Mouse (Mus musculus) thymus, postnatal 14 days (tissue): ENCODE results near the gene Mmp15.

Experiments used
- DNase-seq: peaks from one replicate; pipeline ENCODE4 v3.0.0; 2021

Gene Mmp15

DNA sequence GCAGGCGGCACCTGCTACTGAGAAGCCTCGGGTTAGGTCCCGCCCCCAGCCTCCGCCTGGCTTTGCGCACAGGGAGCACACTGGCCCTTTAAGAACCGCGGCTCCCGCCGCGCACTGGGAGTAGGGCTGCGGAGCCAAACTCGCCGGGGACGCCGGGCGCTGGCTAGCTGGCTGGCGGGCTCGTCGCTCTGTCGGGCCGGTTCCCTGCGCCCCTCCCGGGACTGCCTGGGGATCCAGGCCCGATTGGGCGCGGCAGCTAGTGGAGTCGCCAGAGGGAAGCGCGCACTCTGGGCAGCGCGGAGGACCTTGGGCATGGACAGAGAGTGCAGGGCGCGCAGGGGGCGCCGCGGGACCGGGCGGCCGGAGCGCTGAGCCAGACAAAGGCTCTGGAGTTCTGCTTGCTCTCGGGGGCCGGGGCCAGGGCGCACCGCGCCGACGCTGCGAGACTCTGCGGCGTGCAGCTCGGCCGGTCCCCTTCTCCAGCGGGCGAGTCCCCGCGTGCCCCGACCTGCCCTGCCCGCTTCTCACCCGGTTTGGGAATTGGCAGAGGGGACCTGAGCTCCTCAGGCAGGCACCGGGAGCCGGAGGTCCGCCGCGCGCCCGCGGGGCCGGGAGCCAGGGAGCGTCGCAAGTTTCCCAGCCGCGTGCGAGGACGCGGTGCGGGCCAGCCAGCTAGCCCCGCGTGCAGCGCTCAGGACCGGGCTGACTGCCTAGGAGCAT, at the start of gene Mmp15:
TSS of gene Mmp15 (plus strand) at position 118 of the 720 bp plus-strand sequence.
- DNase-seq, result peak; percentile 50

DNA sequence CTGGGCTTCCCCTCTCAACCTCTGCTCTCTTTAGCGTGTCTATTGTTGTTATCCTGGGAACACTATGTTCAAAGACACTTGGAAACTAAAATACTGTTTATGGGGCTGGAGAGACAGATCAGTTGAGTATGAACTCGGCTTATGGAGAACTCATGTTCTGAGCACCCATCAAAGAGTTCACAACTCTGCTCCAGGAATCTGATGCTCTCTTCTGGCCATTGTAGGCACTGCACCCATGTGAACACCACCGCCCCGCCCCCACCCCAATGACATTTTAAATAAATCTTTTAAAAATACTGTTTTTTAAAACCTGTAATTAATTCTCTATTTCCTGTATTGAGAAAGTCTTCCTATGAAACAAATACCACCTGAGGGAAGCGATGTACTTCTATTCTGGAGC, 49.7 kb upstream of the Mmp15 start:
- peak; percentile 53 for DNase-seq

- no peak for DNase-seq
These were observed 46.5 kb upstream of the Mmp15 start for GRCm38 (mm10) chr8:95305526-95305925.

DNA sequence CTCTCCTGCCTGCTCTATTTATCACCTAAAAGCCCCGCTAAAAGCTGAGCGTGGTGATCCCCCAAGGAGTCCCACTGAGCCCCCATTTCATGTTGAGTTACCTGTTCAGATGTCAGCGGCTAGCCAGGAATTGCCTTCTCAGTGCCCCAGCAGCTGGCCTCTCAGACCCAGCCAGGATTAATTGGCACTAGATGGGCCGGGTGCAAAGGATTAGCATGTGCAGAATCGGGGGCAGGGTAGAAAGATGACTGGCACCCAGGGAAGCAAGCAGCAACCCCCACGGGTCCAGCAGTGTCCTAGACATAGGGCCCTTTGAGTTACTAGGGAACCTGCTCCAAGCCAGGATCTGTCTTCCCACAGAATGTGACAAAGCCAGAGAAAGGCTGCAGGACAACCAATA, 45.6 kb upstream of the Mmp15 start, which contains the start of gene Cngb1:
TSS of gene Cngb1 (minus strand) at position 155 of the 400 bp plus-strand sequence.
- DNase-seq, result no peak

- no peak for DNase-seq
These were observed 41.6 kb upstream of the Mmp15 start, which contains the start of gene Tepp for GRCm38 (mm10) chr8:95310342-95310970. Tepp (plus strand) TSS chr8:95310566.

GRCm38 (mm10) chr8:95312836-95313235, 39.2 kb upstream of the Mmp15 start:
- DNase-seq, result peak; percentile 24

- DNase-seq, result no peak
These were observed 38.2 kb upstream of the Mmp15 start for GRCm38 (mm10) chr8:95313857-95314256.

GRCm38 (mm10) chr8:95314707-95315106, 37.4 kb upstream of the Mmp15 start:
- DNase-seq, result no peak

- no peak for DNase-seq
These were observed 36.7 kb upstream of the Mmp15 start for GRCm38 (mm10) chr8:95315350-95315749.

- DNase-seq, result peak; percentile 90
These were observed 31.6 kb upstream of the Mmp15 start for GRCm38 (mm10) chr8:95320224-95321139.

- no peak for DNase-seq
These were observed 28.9 kb upstream of the Mmp15 start for GRCm38 (mm10) chr8:95323201-95323600.

DNA sequence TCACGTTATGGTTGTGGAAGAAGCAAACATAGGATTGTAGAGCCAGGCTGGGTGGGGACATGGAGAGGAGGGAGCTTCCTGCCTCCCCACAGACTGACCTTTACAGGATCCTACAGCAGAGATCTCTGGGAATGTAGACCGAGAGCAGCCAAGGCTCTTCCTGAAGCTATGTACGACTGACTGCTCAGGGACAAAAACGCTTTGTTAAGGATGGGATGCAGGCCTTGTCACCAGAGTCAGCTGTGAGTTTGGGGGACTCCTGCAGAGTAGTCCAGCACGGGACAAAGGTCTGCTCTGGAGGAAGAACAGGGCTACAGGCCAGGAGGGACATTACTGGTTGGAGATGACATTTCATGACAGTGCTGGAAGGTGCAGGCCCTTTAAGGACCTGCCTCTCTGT, 27.4 kb upstream of the Mmp15 start:
- DNase-seq, result no peak

- no peak for DNase-seq
These were observed 25.2 kb upstream of the Mmp15 start for GRCm38 (mm10) chr8:95326822-95327221.

GRCm38 (mm10) chr8:95327866-95328465, 24.1 kb upstream of the Mmp15 start:
- no peak for DNase-seq

- no peak for DNase-seq
These were observed 21.7 kb upstream of the Mmp15 start for GRCm38 (mm10) chr8:95330367-95330766.

DNA sequence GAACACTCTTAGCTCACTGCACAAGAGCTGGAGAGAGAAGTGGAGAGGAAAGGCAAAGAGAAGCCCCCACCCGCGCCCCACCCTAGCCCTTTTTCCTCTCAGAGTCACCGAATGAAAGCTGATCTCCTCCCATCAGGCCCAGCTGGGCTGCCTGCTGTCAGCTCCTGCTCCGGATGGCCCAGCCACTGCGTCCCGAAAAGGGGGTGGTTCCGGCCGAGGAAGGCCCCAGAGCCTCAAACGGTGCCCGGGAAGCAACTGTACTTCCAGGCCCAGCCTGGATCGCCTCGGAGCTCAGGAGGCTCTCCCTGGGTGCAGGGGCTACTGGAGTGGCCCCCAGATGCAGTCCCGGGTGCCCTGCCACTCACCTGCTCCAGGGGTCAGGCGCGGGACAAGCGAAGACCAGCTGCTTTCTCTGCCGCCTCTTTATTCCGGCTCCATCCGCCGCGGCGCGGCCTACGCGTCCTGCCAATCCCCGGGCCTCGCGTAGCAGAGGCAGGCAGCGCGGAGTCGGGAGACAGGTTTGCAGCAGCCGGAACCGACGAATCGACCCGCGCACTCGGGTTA, 20.8 kb upstream of the Mmp15 start:
- DNase-seq, result no peak

- peak; percentile 96 for DNase-seq
These were observed 20.2 kb upstream of the Mmp15 start, which contains the start of the genes Zfp319 and Usb1 for GRCm38 (mm10) chr8:95331720-95332436. Zfp319 (minus strand) TSS chr8:95331950. Usb1 (plus strand) TSS chr8:95332284.

GRCm38 (mm10) chr8:95332437-95333199, 19.4 kb upstream of the Mmp15 start:
- DNase-seq, result no peak

DNA sequence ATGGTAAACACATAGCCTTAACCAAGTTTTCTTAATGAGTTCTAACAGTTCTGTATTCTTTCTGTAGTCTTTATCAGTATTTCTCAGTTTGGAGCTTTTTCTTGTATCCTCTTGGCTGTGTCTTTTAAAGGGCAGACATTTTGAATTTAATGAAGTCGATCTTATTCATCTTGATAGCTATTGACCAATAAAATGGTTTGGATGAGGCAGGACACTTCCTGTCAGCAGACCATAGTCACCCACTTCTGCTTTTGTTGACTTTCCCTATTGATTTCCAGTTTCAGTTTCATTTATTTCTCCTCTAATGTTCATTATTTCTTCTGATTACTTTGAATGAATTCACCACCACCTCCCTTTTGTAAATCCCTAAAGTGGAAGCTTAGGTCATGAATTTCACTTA, 16.4 kb upstream of the Mmp15 start:
- DNase-seq, result no peak

DNA sequence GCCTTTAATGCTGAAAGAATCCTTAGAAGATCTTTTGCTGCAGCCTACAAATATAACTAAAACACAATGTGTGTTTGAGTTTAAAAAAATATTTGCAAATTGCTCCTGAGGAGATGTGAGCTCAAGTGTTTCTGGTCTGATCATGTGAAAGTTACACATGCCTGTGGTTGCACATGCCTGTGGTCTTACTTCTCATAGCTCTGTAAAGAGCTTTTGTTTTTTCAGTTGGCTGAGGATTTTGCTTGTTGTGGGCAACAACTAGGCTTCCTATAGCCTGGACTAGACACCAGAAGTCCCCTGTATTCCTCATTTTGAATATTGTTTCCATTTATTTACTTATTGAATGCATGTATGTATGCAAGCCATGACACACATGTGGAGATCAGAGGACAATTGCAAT, 15.7 kb upstream of the Mmp15 start:
- no peak for DNase-seq

GRCm38 (mm10) chr8:95341721-95342120, 10.3 kb upstream of the Mmp15 start:
- no peak for DNase-seq
